Mouse (Mus musculus) liver, embryonic 12.5 days (tissue): Measurements from ENCODE around the gene Gosr2. TPM values are rescaled to one million over a fixed set of nuclear protein-coding genes. Genes with fewer than 3 reads are reported as not detected.
"Not testable (repeated sequence)": the region's sequence is repeated elsewhere in the genome, so short reads cannot be mapped to it uniquely, and the experiment has no call there.

Experiments
- ATAC-seq: fragments of 200-750 bp; cut with Nextera tagmentation; 2 replicates; pipeline ENCODE4 v1.8.0; 2017; ENCODE audit warnings: moderate number of reproducible peaks, mild to moderate bottlenecking, moderate library complexity
- H3K27ac ChIP-seq: fragments of 300-500 bp; sonication (generic); 2 replicates; pipeline ENCODE4 v1.5.1; 2016; ENCODE audit warnings: mild to moderate bottlenecking
- H3K27me3 ChIP-seq: fragments of 300-500 bp; sonication (generic); replicated peaks from 2 replicates; pipeline ENCODE4 v1.6.1; 2016; ENCODE audit warnings: mild to moderate bottlenecking, moderate library complexity
- H3K36me3 ChIP-seq: fragments of 300-500 bp; sonication (generic); 2 replicates; pipeline ENCODE4 v1.6.1; 2016; ENCODE audit warnings: mild to moderate bottlenecking, moderate library complexity
- H3K4me1 ChIP-seq: fragments of 300-500 bp; sonication (generic); 2 replicates; pipeline ENCODE4 v1.6.1; 2016
- H3K4me2 ChIP-seq: fragments of 300-500 bp; sonication (generic); 2 replicates; pipeline ENCODE4 v1.6.1; 2016; ENCODE audit warnings: mild to moderate bottlenecking, moderate library complexity
- H3K4me3 ChIP-seq: fragments of 300-500 bp; sonication (generic); 2 replicates; pipeline ENCODE4 v1.5.1; 2016; ENCODE audit warnings: mild to moderate bottlenecking, moderate library complexity
- H3K9ac ChIP-seq: fragments of 300-500 bp; sonication (generic); 2 replicates; pipeline ENCODE4 v1.6.1; 2016; ENCODE audit warnings: mild to moderate bottlenecking, moderate library complexity
- H3K9me3 ChIP-seq: fragments of 300-500 bp; sonication (generic); replicated peaks from 2 replicates; pipeline ENCODE4 v1.6.1; 2016; ENCODE audit warnings: mild to moderate bottlenecking, moderate library complexity
- WGBS: fragments of 180-500 bp; shearing (Covaris S2); methylation state at CpG from one replicate; pipeline ENCODE4 v1.1.7; 2016; ENCODE audit not compliant: insufficient replicate concordance; 5-methylcytosine and 5-hydroxymethylcytosine counted together
- polyA plus RNA-seq: library from polyadenylated mRNA; unstranded; fragments of >200 nt; fragmentation: Nextera tagmentation; extraction: Ambion mirVana; gene quantifications from 2 replicates; pipeline ENCODE4 v1.2.1, GENCODE M21; 2016

The Gosr2 gene
- polyA plus RNA-seq, 1 experiment from 2014 or later = 54.4 TPM

DNA sequence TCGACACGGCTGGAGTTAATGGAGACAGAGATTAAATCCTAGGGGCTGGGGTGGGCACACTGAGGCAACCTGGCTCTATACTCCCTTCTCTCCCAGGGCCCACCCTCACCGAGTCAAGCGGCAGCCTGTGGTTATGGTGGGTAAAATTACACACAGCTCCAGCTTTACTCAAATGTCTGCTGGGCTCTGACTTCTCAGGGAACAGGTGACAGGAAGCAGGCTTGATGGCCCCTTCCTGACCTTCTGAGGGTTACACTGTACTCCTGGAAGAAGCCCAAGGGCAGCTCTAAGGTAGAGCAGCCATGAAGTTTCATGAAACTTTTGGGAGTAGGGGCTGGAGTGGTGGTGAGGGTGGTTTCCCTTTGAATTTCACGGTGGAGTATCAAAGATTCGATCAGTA is 11.0 kb downstream of the Gosr2 start:
- Histone ChIP-seq H3K9me3 (no peaks in the 10 kb centered on the region), H3K36me3 (peaks cover 72% of the 10 kb centered on the region), H3K9ac (no peak overlapping the region), H3K4me1 (peaks cover 18% of the 10 kb centered on the region), H3K27ac (no peak overlapping the region), H3K4me3 (no peak overlapping the region), H3K4me2 (no peak overlapping the region), H3K27me3 (no peaks in the 10 kb centered on the region)
- ATAC-seq = no peak
- 72% methylated on average over 6 of the region's 6 CpGs for WGBS

DNA sequence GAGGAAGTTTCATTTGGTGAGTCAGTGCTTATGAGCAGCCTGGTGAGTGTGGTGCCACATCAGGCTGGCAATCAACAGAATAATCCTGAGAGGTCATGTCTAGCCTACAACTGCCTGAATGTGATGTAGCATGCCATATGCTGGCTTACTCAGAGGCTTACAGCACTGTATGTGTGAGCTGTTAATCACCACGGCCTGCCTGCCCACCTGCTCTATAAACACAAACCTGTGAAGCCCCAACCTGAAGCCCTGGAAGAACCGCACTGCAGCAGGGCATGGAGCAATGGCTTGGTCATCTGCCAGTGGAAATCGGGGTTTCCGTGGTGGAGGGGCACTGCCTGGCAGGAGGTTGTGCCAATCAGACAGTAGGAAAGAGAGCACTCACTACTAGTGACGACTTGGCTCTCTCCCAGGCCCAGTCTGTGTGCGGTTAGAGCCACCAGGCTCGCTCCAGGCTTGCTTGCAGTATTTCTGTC is 12.4 kb downstream of the Gosr2 start:
- WGBS = 77% methylated on average over 7 of the region's 7 CpGs
- no peak for ATAC-seq
- Histone ChIP-seq H3K4me3 (no peak overlapping the region), H3K9me3 (no peaks in the 10 kb centered on the region), H3K4me2 (no peak overlapping the region), H3K36me3 (peaks cover 85% of the 10 kb centered on the region), H3K9ac (no peak overlapping the region), H3K4me1 (peaks cover 14% of the 10 kb centered on the region), H3K27me3 (no peaks in the 10 kb centered on the region), H3K27ac (no peak overlapping the region)

DNA sequence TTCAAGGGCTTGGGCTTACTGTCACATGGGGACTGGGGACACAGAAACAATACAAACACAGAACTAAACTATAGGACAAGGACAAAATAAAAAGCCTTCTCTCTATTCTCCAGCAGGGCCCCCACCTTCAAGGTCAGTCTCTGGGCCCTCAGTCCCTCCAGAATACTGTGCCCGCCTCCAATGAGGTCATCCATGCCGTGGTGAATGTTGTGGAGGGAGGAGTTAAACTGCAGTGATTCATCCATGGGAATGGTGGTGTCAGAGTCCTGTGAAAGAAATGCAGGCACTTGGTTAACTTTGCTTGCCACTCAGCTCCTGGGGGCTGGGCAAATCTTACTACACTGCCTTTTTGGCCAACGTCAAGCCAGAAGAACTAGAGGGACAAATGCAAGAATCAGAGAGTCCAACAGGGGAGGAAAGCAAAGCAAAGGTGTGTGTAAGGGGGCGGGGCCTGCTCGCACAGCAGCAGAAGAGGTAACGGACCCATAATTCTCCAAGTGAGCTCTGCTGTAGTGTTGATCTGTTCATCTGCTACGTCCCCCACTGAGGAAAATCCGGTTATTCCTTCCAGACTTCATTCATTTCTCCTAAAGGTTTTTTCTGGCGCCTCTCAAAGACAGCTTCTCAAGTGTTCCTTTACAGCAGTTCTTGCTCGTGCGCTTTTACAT is 13.9 kb downstream of the Gosr2 start:
- Histone ChIP-seq H3K4me1 (no peaks in the 10 kb centered on the region), H3K4me2 (no peak overlapping the region), H3K4me3 (no peak overlapping the region), H3K9me3 (no peaks in the 10 kb centered on the region), H3K27me3 (no peaks in the 10 kb centered on the region), H3K27ac (no peak overlapping the region), H3K36me3 (peaks cover 94% of the 10 kb centered on the region), H3K9ac (no peak overlapping the region)
- WGBS = 82% methylated on average over 11 of the region's 11 CpGs
- no peak for ATAC-seq

DNA sequence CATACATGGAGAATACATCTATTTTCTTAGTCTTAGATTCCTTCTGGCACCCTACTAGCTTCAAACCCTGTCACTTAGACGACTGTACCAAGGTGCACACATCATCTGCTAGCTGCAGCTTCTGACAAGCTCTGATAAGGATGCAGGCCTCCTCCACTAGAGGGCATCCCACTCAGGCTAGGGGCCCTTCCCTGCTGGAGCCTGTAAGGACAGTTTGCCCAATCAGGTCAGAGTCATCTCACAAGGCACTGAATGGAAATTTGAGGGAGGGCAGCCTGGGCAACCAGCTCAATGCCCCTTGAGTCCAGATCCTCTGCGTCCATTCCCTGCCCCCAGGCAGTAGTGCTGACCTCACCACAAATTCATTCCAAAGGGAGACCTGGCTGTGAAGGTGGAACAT is 20.7 kb downstream of the Gosr2 start:
- H3K4me1 ChIP-seq, H3K4me3 ChIP-seq, H3K9me3 ChIP-seq, H3K9ac ChIP-seq, H3K4me2 ChIP-seq, H3K27me3 ChIP-seq, H3K27ac ChIP-seq: not testable (repeated sequence)
- WGBS = 46% methylated on average over 2 of the region's 2 CpGs
- 0 out of 2 replicates have a peak, but pooled peaks have one; percentile 46 for ATAC-seq
- peaks cover 53% of the 10 kb centered on the region for H3K36me3 ChIP-seq

DNA sequence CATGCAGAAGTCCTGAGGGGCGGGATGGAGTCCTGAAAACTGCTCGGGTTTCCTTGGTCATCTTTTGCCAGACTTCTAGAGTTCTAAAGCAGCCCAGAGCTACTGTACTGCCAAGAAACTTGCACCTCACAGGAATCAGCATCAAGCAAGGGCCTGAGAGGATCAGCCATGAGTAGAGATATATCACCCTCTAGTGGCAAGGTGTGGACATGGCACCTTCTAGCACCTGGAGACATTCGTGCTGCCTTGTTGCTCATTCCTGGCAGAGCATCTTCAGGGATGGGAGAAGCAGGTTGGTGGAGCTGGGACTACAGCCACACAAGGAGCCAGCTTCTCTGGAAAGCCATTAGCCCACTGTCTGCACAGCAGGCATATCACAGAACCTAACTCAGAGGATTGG is 22.1 kb downstream of the Gosr2 start:
- Histone ChIP-seq H3K27ac (no peak overlapping the region), H3K9ac (no peak overlapping the region), H3K9me3 (no peaks in the 10 kb centered on the region), H3K4me1 (no peaks in the 10 kb centered on the region), H3K4me2 (no peak overlapping the region), H3K4me3 (no peak overlapping the region), H3K27me3 (no peaks in the 10 kb centered on the region), H3K36me3 (peaks cover 39% of the 10 kb centered on the region)
- WGBS = 41% methylated on average over 3 of the region's 3 CpGs
- no peak for ATAC-seq

DNA sequence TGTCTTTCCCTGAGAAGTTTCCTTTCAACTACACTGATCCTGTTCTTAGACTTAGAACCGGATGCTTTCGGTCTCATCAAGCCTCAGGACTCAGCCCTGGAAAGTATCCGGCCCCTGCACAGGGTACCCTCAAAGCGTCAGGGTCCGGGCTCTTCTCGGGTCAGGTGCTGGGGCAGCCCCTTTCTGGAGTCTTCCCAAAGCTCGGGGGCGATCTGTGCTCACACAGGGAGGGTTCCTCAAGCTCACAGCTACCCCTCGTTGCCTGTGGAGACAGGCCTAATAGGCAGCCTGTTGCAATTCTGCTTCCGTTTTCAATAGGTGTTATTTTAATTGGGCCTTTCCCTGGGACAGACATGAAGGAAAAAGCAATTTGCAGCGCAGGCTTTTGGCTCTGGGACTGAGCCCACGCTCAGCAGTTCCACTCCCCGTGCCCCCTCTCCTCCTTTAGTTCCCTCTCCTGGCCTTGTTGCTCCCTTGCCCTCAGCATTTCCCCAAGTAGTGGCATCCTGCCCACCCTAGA is 30.7 kb downstream of the Gosr2 start:
- H3K27me3 ChIP-seq = peaks cover 22% of the 10 kb centered on the region; the same call in 1 of the 2 replicates
- WGBS = 52% methylated on average over 13 of the region's 13 CpGs
- H3K9ac ChIP-seq = no peak overlapping the region
- no peak overlapping the region for H3K4me3 ChIP-seq
- H3K4me1 ChIP-seq = no peaks in the 10 kb centered on the region
- no peak overlapping the region for H3K4me2 ChIP-seq
- no peaks in the 10 kb centered on the region for H3K36me3 ChIP-seq
- no peak for ATAC-seq
- H3K9me3 ChIP-seq = no peaks in the 10 kb centered on the region
- H3K27ac ChIP-seq = no peak overlapping the region

DNA sequence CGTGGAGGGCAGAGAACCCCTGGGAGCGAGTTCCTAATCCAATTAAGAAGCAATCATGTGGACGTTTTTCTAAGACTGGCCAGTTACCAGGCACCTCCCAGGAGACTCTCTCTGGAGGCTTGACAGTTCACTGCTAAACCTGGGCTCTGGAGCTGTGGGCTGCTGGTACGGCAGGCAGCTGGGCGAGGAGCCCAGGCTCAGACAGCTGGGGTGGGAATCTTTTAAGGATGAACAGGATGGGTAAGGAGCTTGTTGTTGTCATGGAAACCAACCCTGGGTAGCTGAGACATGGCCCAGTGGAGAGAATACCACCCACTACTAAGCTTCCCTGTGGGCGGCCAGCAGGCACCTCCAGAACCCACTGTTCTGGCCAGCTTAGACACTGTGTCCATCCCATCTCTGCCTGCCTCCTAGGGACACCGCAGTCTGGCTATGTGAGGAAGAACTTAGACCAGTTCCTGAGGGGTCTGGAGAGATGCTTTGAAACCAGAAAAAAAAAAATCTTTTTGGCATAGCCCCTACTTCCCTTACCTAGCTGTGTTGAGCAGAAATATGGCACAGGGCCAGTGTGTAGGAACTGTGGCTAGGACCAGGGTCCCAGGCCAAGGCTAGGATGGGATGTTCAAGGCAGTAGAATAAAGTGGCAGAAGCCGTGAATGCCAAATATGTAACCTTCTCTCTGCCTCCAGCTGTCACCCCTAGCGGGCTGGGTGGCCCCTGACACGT is 31.4 kb downstream of the Gosr2 start:
- Histone ChIP-seq H3K4me2 (no peak overlapping the region), H3K36me3 (no peaks in the 10 kb centered on the region), H3K27me3 (peaks cover 26% of the 10 kb centered on the region), H3K9ac (no peak overlapping the region), H3K27ac (no peak overlapping the region), H3K4me1 (no peaks in the 10 kb centered on the region), H3K4me3 (no peak overlapping the region), H3K9me3 (no peaks in the 10 kb centered on the region)
- WGBS = 40% methylated on average over 10 of the region's 10 CpGs
- no peak for ATAC-seq

DNA sequence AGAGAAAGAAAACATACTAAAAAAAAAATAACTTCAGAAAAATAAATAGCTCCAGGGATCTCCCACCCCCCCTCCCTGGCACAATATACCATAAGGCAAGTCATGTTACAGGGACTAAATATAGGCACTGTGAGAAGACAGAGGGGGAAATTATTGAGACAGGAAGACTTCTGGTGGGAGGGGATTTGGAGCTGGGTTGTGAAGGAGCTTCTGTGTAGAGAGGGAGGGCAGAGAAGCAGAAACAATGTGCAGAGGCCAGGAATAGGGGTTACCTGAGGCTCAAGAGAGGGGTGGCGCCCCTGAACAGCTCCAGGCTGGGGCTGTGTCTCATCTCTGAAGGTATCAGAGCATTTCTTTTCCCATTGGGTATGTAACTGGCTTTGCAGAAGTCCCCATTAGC is 32.0 kb downstream of the Gosr2 start:
- H3K27me3 ChIP-seq = peaks cover 26% of the 10 kb centered on the region
- no peak overlapping the region for H3K4me2 ChIP-seq
- no peak overlapping the region for H3K27ac ChIP-seq
- no peak overlapping the region for H3K9ac ChIP-seq
- ATAC-seq = no peak
- H3K9me3 ChIP-seq = no peaks in the 10 kb centered on the region
- no peaks in the 10 kb centered on the region for H3K36me3 ChIP-seq
- WGBS = 50% methylated on average over 1 of the region's 1 CpGs
- H3K4me1 ChIP-seq = no peaks in the 10 kb centered on the region
- no peak overlapping the region for H3K4me3 ChIP-seq

DNA sequence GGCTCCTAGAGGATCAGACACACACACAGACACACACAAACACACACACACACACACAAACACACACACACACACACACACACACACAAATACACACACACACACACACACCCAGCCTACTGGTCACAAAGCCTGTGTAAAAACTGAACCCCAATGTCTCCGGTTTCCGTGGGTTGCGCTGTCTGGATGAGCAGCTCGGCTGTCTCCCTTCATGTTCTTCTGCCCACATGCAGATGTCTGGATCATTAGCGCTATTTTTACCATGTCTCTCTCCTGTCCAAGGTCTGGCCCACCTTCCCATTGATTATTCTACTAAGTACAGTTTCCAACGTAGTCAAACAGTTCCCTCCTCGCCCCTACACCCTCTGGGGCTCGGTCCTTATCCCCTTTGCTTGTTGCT is 34.6 kb downstream of the Gosr2 start:
- H3K4me1 ChIP-seq = no peaks in the 10 kb centered on the region
- WGBS = 67% methylated on average over 8 of the region's 8 CpGs
- ATAC-seq = no peak

DNA sequence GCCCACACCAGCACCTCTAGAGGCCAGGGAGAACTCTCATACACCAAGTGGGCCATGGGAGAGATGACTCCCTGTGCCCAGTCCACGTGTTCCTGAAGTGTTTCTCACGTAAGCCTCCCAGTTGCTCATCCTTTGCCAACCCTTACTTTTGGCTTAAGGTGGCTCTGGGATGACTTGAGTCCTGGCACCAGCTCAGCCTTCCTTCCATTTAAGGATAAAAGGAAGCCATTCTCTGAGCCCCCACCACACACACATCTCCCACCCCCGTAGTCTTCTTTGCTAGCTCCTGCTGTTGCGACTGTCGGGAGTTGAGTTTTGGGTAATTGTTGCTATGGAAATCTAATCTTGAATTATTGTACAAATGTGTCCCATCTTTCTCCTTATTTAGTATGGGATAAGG is 35.2 kb downstream of the Gosr2 start:
- no peak overlapping the region for H3K4me3 ChIP-seq
- H3K4me2 ChIP-seq = no peak overlapping the region
- no peaks in the 10 kb centered on the region for H3K4me1 ChIP-seq
- H3K27me3 ChIP-seq = peaks cover 26% of the 10 kb centered on the region
- 72% methylated on average over 5 of the region's 5 CpGs for WGBS
- no peak overlapping the region for H3K27ac ChIP-seq
- ATAC-seq = no peak
- no peaks in the 10 kb centered on the region for H3K9me3 ChIP-seq
- no peak overlapping the region for H3K9ac ChIP-seq
- no peaks in the 10 kb centered on the region for H3K36me3 ChIP-seq

More for the DNA sequence above, 34.6 kb downstream of the Gosr2 start:
- H3K9me3 ChIP-seq = no peaks in the 10 kb centered on the region
- no peak overlapping the region for H3K27ac ChIP-seq
- H3K27me3 ChIP-seq = peaks cover 26% of the 10 kb centered on the region
- H3K36me3 ChIP-seq = no peaks in the 10 kb centered on the region
- H3K4me3 ChIP-seq = no peak overlapping the region
- H3K9ac ChIP-seq = no peak overlapping the region
- H3K4me2 ChIP-seq = no peak overlapping the region

DNA sequence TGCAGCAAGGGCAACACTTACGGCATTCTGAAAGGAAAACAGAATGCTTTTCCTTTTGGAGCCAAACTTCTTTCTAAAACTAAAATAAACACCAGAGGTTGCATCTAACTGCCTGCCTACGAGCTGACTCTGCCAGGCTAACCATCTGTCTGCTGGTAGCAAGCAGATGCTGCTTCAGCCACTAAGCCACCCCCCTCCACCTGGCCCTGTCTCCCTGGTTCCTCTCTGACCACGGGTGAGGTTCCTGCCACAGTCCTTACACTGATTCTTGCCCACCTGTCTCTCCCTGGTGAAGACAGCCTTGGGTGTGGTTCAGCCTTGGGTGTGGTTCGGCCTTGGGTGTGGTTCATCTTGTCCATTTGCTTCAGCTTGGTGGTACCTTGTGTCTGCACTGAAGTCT is 35.8 kb downstream of the Gosr2 start:
- H3K27ac ChIP-seq = no peak overlapping the region
- no peak for ATAC-seq
- no peak overlapping the region for H3K4me2 ChIP-seq
- H3K9me3 ChIP-seq = no peaks in the 10 kb centered on the region
- no peak overlapping the region for H3K4me3 ChIP-seq
- peaks cover 22% of the 10 kb centered on the region for H3K27me3 ChIP-seq
- H3K36me3 ChIP-seq = no peaks in the 10 kb centered on the region
- no peaks in the 10 kb centered on the region for H3K4me1 ChIP-seq
- no peak overlapping the region for H3K9ac ChIP-seq
- 42% methylated on average over 4 of the region's 4 CpGs for WGBS

DNA sequence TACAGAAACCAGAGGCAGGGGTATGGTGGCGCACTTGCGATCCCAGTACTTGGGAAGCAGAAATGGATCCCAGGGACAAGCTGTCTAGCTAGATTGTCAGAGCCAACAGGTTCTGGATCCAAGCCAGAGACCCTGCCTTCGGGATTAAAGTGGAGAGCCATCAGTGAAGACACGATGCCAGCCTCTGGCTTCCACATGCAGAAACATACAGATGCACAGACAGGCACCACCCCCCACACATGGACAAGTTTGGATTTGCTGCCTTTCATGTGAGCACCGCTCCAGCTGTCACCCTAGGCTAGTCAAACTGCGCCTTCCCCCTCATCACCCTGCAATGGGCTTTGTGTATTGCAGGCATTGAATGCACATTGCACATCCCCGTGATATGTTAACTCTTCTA is 39.5 kb downstream of the Gosr2 start:
- Histone ChIP-seq H3K4me3 (no peak overlapping the region), H3K4me1 (no peaks in the 10 kb centered on the region), H3K36me3 (no peaks in the 10 kb centered on the region), H3K9me3 (no peaks in the 10 kb centered on the region), H3K4me2 (no peak overlapping the region), H3K9ac (no peak overlapping the region), H3K27me3 (peaks cover 34% of the 10 kb centered on the region), H3K27ac (no peak overlapping the region)
- ATAC-seq = no peak
- 71% methylated on average over 7 of the region's 7 CpGs for WGBS
